Mouse (Mus musculus) myocyte (in vitro differentiated cells): Measurements from ENCODE around the gene Tpo.

ENCODE experiments used
- POLR2A ChIP-seq: IDR thresholded peaks from one replicate; pipeline ENCODE4 v1.6.1; 2011; ENCODE audit warnings: low read depth, mild to moderate bottlenecking, control low read depth, moderate library complexity; ENCODE audit not compliant: insufficient read length
- POLR2AphosphoS2 ChIP-seq: IDR thresholded peaks from one replicate; pipeline ENCODE4 v1.6.1; 2011; ENCODE audit warnings: low read depth, control low read depth; ENCODE audit not compliant: insufficient read length

GRCm38 (mm10) chr12:30109646-30110605 is 22.5 kb downstream of the Tpo start:
- TF ChIP-seq POLR2A: no peak
- no peak for TF ChIP-seq POLR2AphosphoS2
